Mouse (Mus musculus) olfactory bulb, adult 2 months (tissue): Measurements from ENCODE around the gene Gpr84.

ENCODE experiments used
- CTCF ChIP-seq: fragments of 200-500 bp; IDR thresholded peaks from 2 replicates; pipeline ENCODE4 v1.5.1; 2012; ENCODE audit warnings: low read depth, mild to moderate bottlenecking, low read length, moderate library complexity; ENCODE audit not compliant: insufficient read depth
- POLR2A ChIP-seq: fragments of 200-500 bp; IDR thresholded peaks from 2 replicates; pipeline ENCODE4 v1.6.1; 2012; ENCODE audit warnings: mild to moderate bottlenecking, low read depth, low read length, moderate library complexity; ENCODE audit not compliant: insufficient read depth

DNA sequence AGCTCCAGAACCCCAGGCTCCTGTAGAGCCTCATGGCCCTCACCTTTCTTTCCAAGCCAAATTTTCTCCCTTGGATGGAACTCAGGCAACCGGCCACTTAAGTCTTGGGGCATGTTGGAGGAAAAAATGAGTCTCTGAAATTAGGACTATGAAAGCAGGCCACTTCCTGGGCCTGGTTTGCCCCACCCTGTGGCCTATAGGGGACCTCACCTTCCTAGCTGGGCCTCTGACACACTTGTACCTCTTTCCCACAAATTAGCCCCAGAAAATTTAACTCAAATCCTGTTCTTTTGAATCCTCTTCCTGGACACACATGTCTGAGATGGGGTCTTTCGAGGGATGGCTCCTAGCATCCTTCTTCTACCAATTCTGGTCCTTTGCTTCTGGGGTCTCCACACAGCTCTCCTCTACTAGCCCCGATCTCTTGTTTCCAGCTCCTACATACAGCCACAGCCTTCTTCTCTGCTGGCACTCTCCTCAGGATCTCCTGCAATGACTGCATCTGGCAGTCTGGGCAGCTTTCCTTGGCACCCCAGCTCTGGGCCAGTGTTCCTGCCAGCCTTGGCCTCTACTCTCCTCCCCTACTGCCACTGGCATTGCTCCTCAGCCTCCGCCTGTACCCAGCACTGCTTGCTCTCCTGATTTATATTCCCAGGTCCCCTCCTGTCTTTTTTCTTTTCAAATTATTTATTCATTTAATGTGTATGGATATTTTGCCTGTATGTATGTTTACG is 49.6 kb upstream of the Gpr84 start:
- TF ChIP-seq POLR2A = no peak
- no peak for TF ChIP-seq CTCF
